13 mouse cellular contexts compared by ENCODE assay signal in the genomic region with DNA sequence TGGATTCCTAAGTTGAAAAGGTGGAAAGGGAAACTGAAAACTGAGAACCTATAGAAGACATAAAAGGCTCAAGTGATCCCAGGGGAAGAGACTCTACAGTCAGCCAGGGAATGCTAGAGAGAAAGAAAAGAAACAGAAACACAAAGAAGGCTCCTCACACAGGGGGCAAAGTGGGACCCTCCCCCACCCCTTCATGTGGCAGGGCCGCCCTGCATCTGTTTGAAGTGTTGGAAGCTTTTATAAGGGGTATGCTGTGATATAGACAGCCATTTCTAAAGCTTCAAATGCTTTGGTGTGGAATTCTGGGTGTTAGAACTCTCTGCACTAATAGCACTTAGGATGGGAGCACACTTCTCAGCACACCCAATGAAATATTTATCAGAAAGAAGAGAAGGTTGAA.
DNase-seq lines count a peak whose midpoint lies in the region; ATAC-seq and TF ChIP-seq lines count a peak whose summit lies in the region.
"Had no signal": no experiment of that assay in that cellular context is flagged by ENCODE, and none has a peak within 500 bp of the region (broad histone marks: within the 10 kb centered on the region; RNA-seq: fewer than 3 reads in every experiment).

No protein-coding gene starts in this region.

- no peaks in the 10 kb centered on the region for H3K4me1 ChIP-seq in kidney, postnatal 0 days (replicated peaks; ENCODE audit: insufficient read depth, low read length)
- peaks cover 19% of the 10 kb centered on the region; the same call in 1 of the 2 replicates for H3K4me1 ChIP-seq in embryonic facial prominence, embryonic 15.5 days
- H3K4me1 ChIP-seq: hindbrain, embryonic 15.5 days had no signal

- ATAC-seq in frontal cortex, adult (ENCODE audit: low TSS enrichment), result 0 out of 2 replicates have a peak, but pooled peaks have one; percentile 9
- ATAC-seq in kidney, postnatal 0 days (replicated peaks; ENCODE audit: low FRiP score, low read depth), result no peak
- ATAC-seq in embryonic facial prominence, embryonic 15.5 days (ENCODE audit: insufficient number of reproducible peaks, low FRiP score, low TSS enrichment, low read depth), result no peak

- H3K27ac ChIP-seq in kidney, postnatal 0 days, result peak overlapping the region; percentile 58; the same call in 1 of the 2 replicates
- H3K27ac ChIP-seq in embryonic facial prominence, embryonic 15.5 days (replicated peaks), result peak overlapping the region; percentile 29; the same call in 1 of the 2 replicates
- H3K27ac ChIP-seq: hindbrain, embryonic 15.5 days; neural tube, embryonic 12.5 days had no signal

- H3K4me2 ChIP-seq in kidney, postnatal 0 days (ENCODE audit: low read length), result no peak overlapping the region
- H3K4me2 ChIP-seq in embryonic facial prominence, embryonic 15.5 days (replicated peaks), result no peak overlapping the region
- H3K4me2 ChIP-seq: hindbrain, embryonic 15.5 days; neural tube, embryonic 12.5 days had no signal

- no peak overlapping the region for H3K9ac ChIP-seq in kidney, postnatal 0 days (ENCODE audit: low read depth, low read length)
- no peak overlapping the region for H3K9ac ChIP-seq in embryonic facial prominence, embryonic 15.5 days
- H3K9ac ChIP-seq: hindbrain, embryonic 15.5 days; neural tube, embryonic 12.5 days had no signal

- no peak for TF ChIP-seq POLR2A in brain, embryonic 14.5 days (IDR thresholded peaks at IDR 0.05; ENCODE audit: borderline replicate concordance, extremely low read depth, insufficient read depth, insufficient read length, poor library complexity, severe bottlenecking)

- no peaks in the 10 kb centered on the region for H3K9me3 ChIP-seq in kidney, postnatal 0 days (replicated peaks; ENCODE audit: low read length)
- H3K9me3 ChIP-seq in embryonic facial prominence, embryonic 15.5 days (replicated peaks), result no peaks in the 10 kb centered on the region
- H3K9me3 ChIP-seq: hindbrain, embryonic 15.5 days; neural tube, embryonic 12.5 days had no signal

- TF ChIP-seq CTCF in kidney, postnatal 0 days (IDR thresholded peaks at IDR 0.05; ENCODE audit: low read depth), result no peak
- no peak for TF ChIP-seq CTCF in brain, embryonic 14.5 days (IDR thresholded peaks at IDR 0.05; ENCODE audit: borderline replicate concordance, extremely low read depth, insufficient read depth, insufficient read length)

- H3K36me3 ChIP-seq in kidney, postnatal 0 days (ENCODE audit: insufficient read depth, low read length), result no peaks in the 10 kb centered on the region
- no peaks in the 10 kb centered on the region for H3K36me3 ChIP-seq in embryonic facial prominence, embryonic 15.5 days
- H3K36me3 ChIP-seq: hindbrain, embryonic 15.5 days; neural tube, embryonic 12.5 days had no signal

- H3K27me3 ChIP-seq in kidney, postnatal 0 days (ENCODE audit: insufficient read depth, low read length), result no peaks in the 10 kb centered on the region
- no peaks in the 10 kb centered on the region for H3K27me3 ChIP-seq in embryonic facial prominence, embryonic 15.5 days
- H3K27me3 ChIP-seq: hindbrain, embryonic 15.5 days; neural tube, embryonic 12.5 days had no signal

- no peak for DNase-seq in frontal cortex, postnatal 25 days (ENCODE audit: low spot score in 2 of 2)
- DNase-seq in kidney, postnatal 0 days (ENCODE audit: low spot score), result no peak
- no peak for DNase-seq in kidney, postnatal 4 days
- peak; percentile 64 for DNase-seq in brain, embryonic 14.5 days (ENCODE audit: low read depth)
- no peak for DNase-seq in right cerebral cortex, postnatal 14 days
- DNase-seq: B cell, adult 2 months; cerebellum, adult 9-10 months; right cerebral cortex, postnatal 4 days; thymus, postnatal 25 days had no signal

- WGBS in kidney, postnatal 0 days, result 13% methylated on average over 1 of the region's 1 CpGs
- WGBS in embryonic facial prominence, embryonic 15.5 days, result 42% methylated on average over 1 of the region's 1 CpGs

- no peak overlapping the region for H3K4me3 ChIP-seq in kidney, postnatal 0 days (replicated peaks; ENCODE audit: low read depth, low read length)
- no peak overlapping the region for H3K4me3 ChIP-seq in embryonic facial prominence, embryonic 15.5 days (replicated peaks)
- H3K4me3 ChIP-seq: hindbrain, embryonic 15.5 days; neural tube, embryonic 12.5 days had no signal
